Mouse (Mus musculus) heart, embryonic 12.5 days (tissue): ENCODE measurements around the gene Gm20517. TPM values are rescaled to one million over a fixed set of nuclear protein-coding genes. Genes with fewer than 3 reads are reported as not detected.

Source experiments
- ATAC-seq: fragments of 200-750 bp; cut with Nextera tagmentation; 2 replicates; pipeline ENCODE4 v1.8.0; 2017; ENCODE audit warnings: moderate TSS enrichment, moderate library complexity; ENCODE audit not compliant: insufficient number of reproducible peaks, low FRiP score
- H3K27ac ChIP-seq: fragments of 300-500 bp; sonication (generic); 2 replicates; pipeline ENCODE4 v1.5.1; 2016; ENCODE audit warnings: mild to moderate bottlenecking, moderate library complexity; ENCODE audit not compliant: poor library complexity, severe bottlenecking
- H3K27me3 ChIP-seq: fragments of 300-500 bp; sonication (generic); replicated peaks from 2 replicates; pipeline ENCODE4 v1.6.1; 2016; ENCODE audit warnings: mild to moderate bottlenecking, moderate library complexity
- H3K36me3 ChIP-seq: fragments of 300-500 bp; sonication (generic); 2 replicates; pipeline ENCODE4 v1.6.1; 2016; ENCODE audit warnings: mild to moderate bottlenecking, moderate library complexity
- H3K4me1 ChIP-seq: fragments of 300-500 bp; sonication (generic); replicated peaks from 2 replicates; pipeline ENCODE4 v1.6.1; 2016; ENCODE audit warnings: mild to moderate bottlenecking
- H3K4me2 ChIP-seq: fragments of 300-500 bp; sonication (generic); 2 replicates; pipeline ENCODE4 v1.6.1; 2016; ENCODE audit warnings: mild to moderate bottlenecking, moderate library complexity
- H3K4me3 ChIP-seq: fragments of 300-500 bp; sonication (generic); 2 replicates; pipeline ENCODE4 v1.5.1; 2016; ENCODE audit warnings: mild to moderate bottlenecking
- H3K9ac ChIP-seq: fragments of 300-500 bp; sonication (generic); 2 replicates; pipeline ENCODE4 v1.6.1; 2016; ENCODE audit warnings: mild to moderate bottlenecking, moderate library complexity
- H3K9me3 ChIP-seq: fragments of 300-500 bp; sonication (generic); replicated peaks from 2 replicates; pipeline ENCODE4 v1.6.1; 2016; ENCODE audit warnings: mild to moderate bottlenecking, moderate library complexity
- WGBS: fragments of 180-500 bp; shearing (Covaris S2); methylation state at CpG from one replicate; pipeline ENCODE4 v1.1.7; 2016; 5-methylcytosine and 5-hydroxymethylcytosine counted together
- polyA plus RNA-seq: library from polyadenylated mRNA; unstranded; fragments of >200 nt; fragmentation: Nextera tagmentation; extraction: Ambion mirVana; gene quantifications from 2 replicates; pipeline ENCODE4 v1.2.1, GENCODE M21; 2016

Gm20517 gene
- polyA plus RNA-seq, 1 experiment from 2014 or later, result 2.7 TPM

- H3K36me3 ChIP-seq, result peaks cover 28% of the 10 kb centered on the region
These were observed 86.8 kb downstream of the Gm20517 start for GRCm38 (mm10) chr17:47698156-47698555.

GRCm38 (mm10) chr17:47699055-47699454 is 87.7 kb downstream of the Gm20517 start:
- peaks cover 27% of the 10 kb centered on the region for H3K4me1 ChIP-seq
- no peak for ATAC-seq
- no peak overlapping the region for H3K4me3 ChIP-seq
- H3K4me2 ChIP-seq, result no peak overlapping the region
- WGBS, result 69% methylated on average over 2 of the region's 2 CpGs
- no peaks in the 10 kb centered on the region for H3K9me3 ChIP-seq
- H3K27ac ChIP-seq, result no peak overlapping the region
- H3K27me3 ChIP-seq, result peaks cover 41% of the 10 kb centered on the region
- H3K36me3 ChIP-seq, result peaks cover 35% of the 10 kb centered on the region
- no peak overlapping the region for H3K9ac ChIP-seq

More at GRCm38 (mm10) chr17:47698156-47698555, 86.8 kb downstream of the Gm20517 start:
- H3K4me2 ChIP-seq, result no peak overlapping the region
- no peak overlapping the region for H3K27ac ChIP-seq
- H3K4me3 ChIP-seq, result no peak overlapping the region
- peaks cover 25% of the 10 kb centered on the region for H3K4me1 ChIP-seq
- WGBS, result 86% methylated on average over 10 of the region's 10 CpGs
- H3K9ac ChIP-seq, result no peak overlapping the region
- H3K27me3 ChIP-seq, result peaks cover 40% of the 10 kb centered on the region
- H3K9me3 ChIP-seq, result no peaks in the 10 kb centered on the region
- no peak for ATAC-seq

- Histone ChIP-seq H3K9ac (no peak overlapping the region), H3K27me3 (peaks cover 52% of the 10 kb centered on the region), H3K36me3 (peaks cover 35% of the 10 kb centered on the region), H3K27ac (no peak overlapping the region), H3K4me2 (no peak overlapping the region), H3K4me3 (no peak overlapping the region), H3K4me1 (peaks cover 19% of the 10 kb centered on the region), H3K9me3 (no peaks in the 10 kb centered on the region)
- no peak for ATAC-seq
- WGBS, result 81% methylated on average over 9 of the region's 9 CpGs
These were observed 90.4 kb downstream of the Gm20517 start for GRCm38 (mm10) chr17:47701793-47702192.

GRCm38 (mm10) chr17:47702548-47703345 is 91.4 kb downstream of the Gm20517 start:
- H3K9ac ChIP-seq, result 0 out of 2 replicates have a peak overlapping the region, but pooled peaks have one; percentile 5
- no peaks in the 10 kb centered on the region for H3K9me3 ChIP-seq
- peaks cover 19% of the 10 kb centered on the region for H3K4me1 ChIP-seq
- peaks cover 35% of the 10 kb centered on the region for H3K36me3 ChIP-seq
- no peak overlapping the region for H3K27ac ChIP-seq
- ATAC-seq, result no peak; the same call in 1 of the 2 replicates
- peak overlapping the region; percentile 35 for H3K4me2 ChIP-seq
- 29% methylated on average over 28 of the region's 28 CpGs for WGBS
- no peak overlapping the region for H3K4me3 ChIP-seq
- peaks cover 52% of the 10 kb centered on the region for H3K27me3 ChIP-seq

- Histone ChIP-seq H3K9me3 (no peaks in the 10 kb centered on the region), H3K27me3 (peaks cover 52% of the 10 kb centered on the region), H3K4me1 (peaks cover 19% of the 10 kb centered on the region), H3K4me3 (no peak overlapping the region), H3K9ac (0 out of 2 replicates have a peak overlapping the region, but pooled peaks have one; percentile 5), H3K36me3 (peaks cover 32% of the 10 kb centered on the region), H3K4me2 (peak overlapping the region; percentile 35), H3K27ac (no peak overlapping the region)
- 27% methylated on average over 20 of the region's 20 CpGs for WGBS
- ATAC-seq, result no peak
These were observed 92.2 kb downstream of the Gm20517 start for GRCm38 (mm10) chr17:47703556-47703955.

GRCm38 (mm10) chr17:47704692-47705091 is 93.3 kb downstream of the Gm20517 start:
- no peak overlapping the region for H3K4me2 ChIP-seq
- H3K4me3 ChIP-seq, result no peak overlapping the region
- ATAC-seq, result no peak
- no peaks in the 10 kb centered on the region for H3K9me3 ChIP-seq
- peaks cover 19% of the 10 kb centered on the region for H3K4me1 ChIP-seq
- peaks cover 48% of the 10 kb centered on the region for H3K27me3 ChIP-seq
- H3K9ac ChIP-seq, result no peak overlapping the region
- H3K36me3 ChIP-seq, result peaks cover 26% of the 10 kb centered on the region
- 91% methylated on average over 4 of the region's 4 CpGs for WGBS
- H3K27ac ChIP-seq, result no peak overlapping the region

- WGBS, result 38% methylated on average over 1 of the region's 1 CpGs
- H3K36me3 ChIP-seq, result peaks cover 19% of the 10 kb centered on the region
- H3K4me3 ChIP-seq, result no peak overlapping the region
- no peak overlapping the region for H3K9ac ChIP-seq
- 0 out of 2 replicates have a peak, but pooled peaks have one; percentile 12 for ATAC-seq
- H3K27me3 ChIP-seq, result peaks cover 38% of the 10 kb centered on the region
- H3K4me2 ChIP-seq, result no peak overlapping the region
- 0 out of 2 replicates have a peak overlapping the region, but pooled peaks have one; percentile 8 for H3K27ac ChIP-seq
- no peaks in the 10 kb centered on the region for H3K9me3 ChIP-seq
- peaks cover 19% of the 10 kb centered on the region for H3K4me1 ChIP-seq
These were observed 94.8 kb downstream of the Gm20517 start for GRCm38 (mm10) chr17:47706196-47706595.

GRCm38 (mm10) chr17:47707961-47708360 is 96.6 kb downstream of the Gm20517 start:
- no peak overlapping the region for H3K27ac ChIP-seq
- H3K27me3 ChIP-seq, result peaks cover 20% of the 10 kb centered on the region
- H3K36me3 ChIP-seq, result peaks cover 9% of the 10 kb centered on the region
- H3K4me2 ChIP-seq, result no peak overlapping the region
- ATAC-seq, result no peak
- no peak overlapping the region for H3K4me3 ChIP-seq
- H3K4me1 ChIP-seq, result peaks cover 21% of the 10 kb centered on the region
- WGBS, result 73% methylated on average over 3 of the region's 3 CpGs
- no peaks in the 10 kb centered on the region for H3K9me3 ChIP-seq
- no peak overlapping the region for H3K9ac ChIP-seq

GRCm38 (mm10) chr17:47708972-47709371 is 97.6 kb downstream of the Gm20517 start:
- Histone ChIP-seq H3K4me1 (peaks cover 13% of the 10 kb centered on the region), H3K27ac (no peak overlapping the region), H3K4me3 (no peak overlapping the region), H3K36me3 (no peaks in the 10 kb centered on the region), H3K27me3 (peaks cover 11% of the 10 kb centered on the region; the same call in 1 of the 2 replicates), H3K9me3 (no peaks in the 10 kb centered on the region), H3K4me2 (no peak overlapping the region), H3K9ac (no peak overlapping the region)
- WGBS, result 74% methylated on average over 4 of the region's 4 CpGs
- no peak for ATAC-seq

GRCm38 (mm10) chr17:47710036-47710435 is 98.6 kb downstream of the Gm20517 start:
- Histone ChIP-seq H3K9ac (no peak overlapping the region), H3K27ac (no peak overlapping the region), H3K9me3 (no peaks in the 10 kb centered on the region), H3K4me2 (no peak overlapping the region), H3K36me3 (no peaks in the 10 kb centered on the region), H3K4me3 (no peak overlapping the region), H3K27me3 (peaks cover 2% of the 10 kb centered on the region; the same call in 1 of the 2 replicates), H3K4me1 (peaks cover 13% of the 10 kb centered on the region)
- 53% methylated on average over 3 of the region's 3 CpGs for WGBS
- no peak for ATAC-seq

GRCm38 (mm10) chr17:47711883-47712282 is 100.5 kb downstream of the Gm20517 start:
- Histone ChIP-seq H3K36me3 (no peaks in the 10 kb centered on the region), H3K27me3 (no peaks in the 10 kb centered on the region), H3K27ac (no peak overlapping the region), H3K9me3 (no peaks in the 10 kb centered on the region), H3K9ac (no peak overlapping the region), H3K4me2 (no peak overlapping the region), H3K4me3 (no peak overlapping the region), H3K4me1 (peaks cover 21% of the 10 kb centered on the region)
- ATAC-seq, result no peak
- 16% methylated on average over 6 of the region's 6 CpGs for WGBS
